Mouse (Mus musculus) Muller cell, postnatal 12 days (primary cell): ENCODE results near the gene Napa.
A peak's percentile ranks its signal among the peaks of the same experiment; 100 is the strongest.

ENCODE experiments used
- DNase-seq: peaks from one replicate; pipeline ENCODE4 v3.0.0-alpha.2; 2015; ENCODE audit errors: inconsistent ontology term

Gene Napa

DNA sequence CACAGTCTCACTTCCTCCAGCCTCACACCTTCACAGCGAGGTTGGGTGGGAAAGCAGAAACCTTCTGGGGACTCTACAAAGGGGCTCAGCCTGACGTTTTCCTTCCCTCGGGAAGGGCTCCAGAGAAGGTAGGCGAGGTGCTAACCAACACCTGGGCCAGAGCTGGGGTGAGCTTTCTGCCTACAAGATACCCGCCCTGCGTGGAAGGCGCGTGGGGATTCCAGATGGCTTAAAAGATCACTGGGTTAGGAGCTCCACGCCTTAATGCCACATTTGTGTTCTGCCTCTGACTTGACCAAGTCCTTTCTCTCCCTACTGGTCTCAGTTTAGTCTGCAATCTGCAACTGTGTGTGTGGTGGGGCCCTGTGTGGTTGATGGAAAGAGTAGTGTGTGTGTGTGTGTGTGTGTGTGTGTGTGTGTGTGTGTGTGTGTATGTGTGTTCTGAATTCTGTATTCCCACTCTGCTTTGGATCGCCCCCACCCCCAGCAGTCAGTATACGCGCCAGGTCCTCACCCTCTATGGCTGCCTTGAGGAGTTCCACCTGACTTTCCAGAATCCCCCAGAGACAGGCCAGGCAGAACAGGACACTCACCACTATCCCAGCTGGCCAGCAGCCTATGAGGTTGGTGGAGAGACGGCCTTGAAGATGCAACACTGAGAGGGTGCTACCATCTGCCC lies 32.8 kb downstream of the Napa start:
- no peak for DNase-seq

DNA sequence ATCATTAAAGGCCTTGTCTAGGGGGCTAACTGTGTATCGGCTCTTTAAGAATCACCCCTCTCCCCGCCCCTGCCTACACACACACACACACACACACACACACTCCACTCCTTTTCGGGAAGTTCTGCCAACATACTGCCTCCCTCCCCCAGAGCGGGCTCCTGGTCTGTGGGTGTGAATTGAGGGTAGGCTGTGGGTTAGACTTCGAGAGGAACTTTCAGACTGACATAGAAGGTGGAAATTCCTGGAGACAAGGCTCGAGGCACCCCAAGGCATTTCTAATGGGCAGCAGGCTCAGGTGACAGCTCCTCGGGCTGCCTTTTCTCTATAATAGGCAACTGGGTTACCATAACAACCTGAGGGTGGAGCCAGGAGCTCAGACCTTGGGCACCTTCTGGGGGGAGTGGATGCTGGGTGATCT lies 33.9 kb downstream of the Napa start:
- peak; percentile 11 for DNase-seq

DNA sequence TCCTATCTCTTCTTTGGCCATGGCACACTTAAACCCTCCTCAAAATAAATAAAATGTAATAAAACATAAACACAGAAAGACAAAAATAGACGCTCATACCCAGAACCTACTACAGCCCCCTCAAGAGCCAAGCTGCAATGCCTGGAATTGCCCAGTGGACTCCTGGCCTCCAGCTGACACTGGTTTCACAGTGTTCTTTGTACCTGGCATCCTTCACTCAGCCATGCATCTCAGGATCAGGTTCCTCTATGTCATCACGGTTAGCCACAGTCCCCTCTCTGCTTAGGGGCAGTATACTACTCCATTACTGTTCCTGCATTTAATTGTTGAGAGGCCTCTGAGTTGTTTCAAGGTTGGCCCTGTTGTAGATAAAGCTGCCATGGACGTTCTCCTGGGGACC lies 34.7 kb downstream of the Napa start:
- no peak for DNase-seq

DNA sequence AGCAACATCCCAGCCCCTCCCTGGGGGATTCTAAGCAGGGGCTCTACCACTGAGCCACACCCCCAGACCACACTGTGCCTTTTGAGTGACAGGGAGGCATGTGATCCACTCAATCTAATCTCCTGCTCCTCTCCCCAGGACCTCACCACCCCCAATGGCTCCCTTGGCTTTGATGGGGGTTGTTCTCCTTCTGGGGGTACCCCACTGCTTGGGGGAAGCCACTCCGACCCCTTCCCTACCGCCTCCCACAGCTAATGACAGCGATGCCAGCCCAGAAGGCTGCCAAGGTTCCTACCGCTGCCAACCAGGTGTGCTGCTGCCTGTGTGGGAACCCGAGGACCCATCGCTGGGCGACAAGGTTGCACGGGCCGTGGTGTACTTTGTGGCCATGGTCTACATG lies 35.4 kb downstream of the Napa start:
- no peak for DNase-seq

DNA sequence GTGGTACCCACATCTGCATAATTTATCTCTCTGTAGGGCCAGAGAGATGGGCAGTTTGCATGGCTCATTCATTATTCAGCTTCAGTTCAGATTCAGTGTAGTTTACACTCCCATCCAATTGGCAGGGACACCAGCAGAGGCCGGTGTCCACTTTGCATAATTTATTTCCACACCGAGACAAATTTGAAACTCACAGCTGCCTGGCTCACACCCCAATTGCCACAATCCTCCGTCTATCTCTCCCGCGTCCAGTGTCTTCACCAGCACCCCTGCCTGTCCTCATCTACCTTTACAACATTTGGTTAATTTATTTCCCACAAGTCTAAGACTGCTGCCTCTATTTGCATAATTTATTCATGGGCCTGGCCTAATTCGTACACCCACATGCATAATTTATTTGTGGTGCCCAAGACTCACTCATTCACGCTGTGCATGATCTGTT lies 36.7 kb downstream of the Napa start:
- DNase-seq, result no peak

DNA sequence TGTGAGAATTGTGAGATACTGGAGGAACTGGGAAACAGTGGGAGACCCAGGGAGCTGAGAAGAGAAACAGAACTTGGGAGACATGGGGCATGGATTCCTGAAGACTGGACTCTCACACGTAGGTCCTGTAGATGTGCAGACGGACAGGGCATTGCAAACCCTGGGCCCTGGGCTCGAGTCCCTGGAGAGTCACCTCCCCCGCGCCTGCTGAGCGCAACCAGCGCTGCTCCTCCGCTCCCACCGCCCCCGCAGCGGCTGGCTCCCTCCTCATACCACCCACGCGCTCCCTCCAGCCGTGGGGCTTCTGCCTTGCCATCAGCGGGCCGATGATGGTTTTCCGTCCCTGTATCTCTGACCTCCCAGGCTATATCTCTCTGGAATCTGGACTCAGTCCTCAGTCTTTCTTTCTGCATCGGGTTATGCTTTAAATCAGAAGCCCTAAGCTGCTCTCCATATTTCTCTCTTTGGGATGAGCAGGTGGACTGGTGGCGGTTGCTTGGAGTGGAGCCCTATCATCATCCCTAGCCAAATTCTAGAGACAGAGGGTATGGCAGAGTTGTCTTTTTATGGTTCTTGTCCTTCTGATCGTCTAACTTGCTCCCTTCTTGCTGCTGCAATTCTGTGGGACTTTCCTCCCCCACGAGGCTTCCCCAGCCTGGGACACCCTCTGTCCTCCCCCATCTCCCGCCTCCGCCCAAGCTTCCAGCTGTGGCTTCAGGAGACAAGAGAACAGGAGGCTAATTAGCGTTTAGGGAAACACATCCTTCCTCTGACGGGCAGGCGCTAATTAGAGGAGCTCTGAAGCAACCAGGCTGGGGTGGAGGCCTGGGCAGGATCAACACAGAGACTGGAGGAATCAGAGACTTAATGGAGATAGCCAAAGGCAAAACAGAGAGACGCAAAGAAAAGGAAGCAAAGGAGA lies 48.5 kb downstream of the Napa start:
- no peak for DNase-seq

DNA sequence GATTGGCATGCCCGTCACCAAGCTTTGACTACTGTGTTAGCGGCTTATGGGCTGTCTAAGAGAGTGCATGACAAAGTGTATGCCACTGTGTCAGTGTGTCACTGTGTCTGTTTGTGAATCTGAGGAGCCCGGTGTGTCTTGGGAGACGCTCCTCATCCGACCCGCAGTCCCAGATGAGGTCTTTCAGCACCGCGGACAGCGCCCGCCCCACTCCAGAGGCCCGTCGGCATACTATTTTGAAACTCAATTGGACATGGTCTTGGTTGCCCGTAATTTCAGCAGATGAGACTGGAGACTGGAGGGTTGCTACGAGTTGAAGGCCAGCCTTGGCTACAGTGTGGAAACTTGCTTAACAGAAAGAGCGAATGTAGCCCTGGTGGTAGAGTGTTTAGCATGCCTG lies 49.4 kb downstream of the Napa start:
- peak; percentile 51 for DNase-seq

DNA sequence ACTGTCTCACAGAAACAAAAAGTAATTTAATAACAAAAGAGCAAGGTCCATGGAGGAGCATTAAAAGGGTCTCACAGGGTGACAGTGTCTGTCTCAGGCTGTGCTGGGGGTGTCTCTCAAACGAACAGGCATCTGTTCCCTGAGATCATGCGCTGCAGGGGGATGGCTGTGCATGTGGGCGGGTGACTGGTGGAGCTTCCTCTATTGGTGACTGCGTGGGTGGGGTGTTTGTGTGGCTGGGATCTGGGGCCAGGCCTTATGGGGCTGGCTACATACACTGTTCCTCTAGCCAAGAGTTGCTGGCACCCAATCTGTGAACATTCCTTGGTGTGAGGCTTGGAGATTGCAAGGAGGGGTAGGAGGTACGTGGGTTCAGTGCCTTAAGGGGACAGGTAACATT lies 51.0 kb downstream of the Napa start:
- no peak for DNase-seq

DNA sequence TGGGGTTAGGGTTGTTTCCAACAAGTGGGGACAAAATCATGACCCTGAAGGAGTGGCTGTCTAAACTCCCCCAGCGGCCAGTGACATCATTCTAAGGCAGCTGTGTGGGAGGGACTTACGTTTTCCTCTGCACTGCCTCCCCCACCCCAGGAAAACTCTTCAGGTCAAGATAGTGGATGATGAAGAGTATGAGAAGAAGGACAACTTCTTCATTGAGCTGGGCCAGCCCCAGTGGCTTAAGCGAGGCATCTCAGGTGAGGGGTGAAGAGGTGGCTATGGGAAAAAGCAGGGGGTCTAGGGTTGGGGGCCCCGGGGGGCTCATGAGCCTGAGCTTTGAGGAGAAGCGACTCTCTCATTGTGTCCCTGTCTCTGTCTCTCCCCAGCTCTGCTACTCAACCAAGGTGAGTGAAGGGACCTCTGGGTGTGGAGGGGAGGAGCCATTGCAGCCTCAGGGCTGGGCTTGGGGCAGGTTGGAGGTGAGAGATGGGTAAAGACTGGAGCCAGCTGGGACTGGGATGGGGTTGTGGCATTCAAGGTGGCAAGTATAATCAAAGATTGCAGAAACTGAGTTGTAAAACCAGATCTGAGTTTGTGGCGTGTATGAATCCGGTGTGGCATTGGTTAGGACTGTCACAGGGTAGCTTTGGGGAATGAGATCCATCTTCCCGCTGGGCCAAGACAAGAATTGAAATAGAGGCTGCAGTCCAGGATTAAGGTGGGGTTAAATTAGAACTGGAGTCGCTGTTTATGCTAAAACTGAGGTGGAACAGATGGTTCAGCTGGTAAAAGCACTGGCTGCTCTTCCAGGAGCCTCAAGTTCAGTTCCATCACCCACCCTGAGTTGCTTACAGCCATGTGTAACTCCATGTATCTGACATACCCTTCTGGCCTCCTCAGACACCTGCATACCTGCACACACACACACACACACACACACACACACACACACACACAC lies 52.2 kb downstream of the Napa start:
- DNase-seq, result no peak

DNA sequence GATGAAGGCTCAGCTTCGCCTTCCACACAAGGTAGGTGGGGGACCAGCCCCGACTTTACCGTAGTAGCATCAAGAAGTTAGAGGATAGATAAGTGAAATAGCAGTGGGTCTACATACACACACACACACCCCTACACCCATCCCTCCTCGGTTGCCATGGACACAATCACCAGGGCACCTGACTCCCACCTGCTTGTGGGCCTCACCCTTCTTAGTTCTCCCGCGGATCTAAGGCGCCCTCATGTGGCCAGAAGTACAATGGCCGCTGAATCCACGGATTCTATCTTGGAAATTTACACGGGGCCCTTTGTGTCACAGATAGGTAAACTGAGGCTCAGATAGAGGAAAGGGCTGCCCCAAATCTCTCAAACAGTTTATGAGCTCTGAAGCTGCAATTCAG lies 55.3 kb downstream of the Napa start:
- DNase-seq, result peak; percentile 27

DNA sequence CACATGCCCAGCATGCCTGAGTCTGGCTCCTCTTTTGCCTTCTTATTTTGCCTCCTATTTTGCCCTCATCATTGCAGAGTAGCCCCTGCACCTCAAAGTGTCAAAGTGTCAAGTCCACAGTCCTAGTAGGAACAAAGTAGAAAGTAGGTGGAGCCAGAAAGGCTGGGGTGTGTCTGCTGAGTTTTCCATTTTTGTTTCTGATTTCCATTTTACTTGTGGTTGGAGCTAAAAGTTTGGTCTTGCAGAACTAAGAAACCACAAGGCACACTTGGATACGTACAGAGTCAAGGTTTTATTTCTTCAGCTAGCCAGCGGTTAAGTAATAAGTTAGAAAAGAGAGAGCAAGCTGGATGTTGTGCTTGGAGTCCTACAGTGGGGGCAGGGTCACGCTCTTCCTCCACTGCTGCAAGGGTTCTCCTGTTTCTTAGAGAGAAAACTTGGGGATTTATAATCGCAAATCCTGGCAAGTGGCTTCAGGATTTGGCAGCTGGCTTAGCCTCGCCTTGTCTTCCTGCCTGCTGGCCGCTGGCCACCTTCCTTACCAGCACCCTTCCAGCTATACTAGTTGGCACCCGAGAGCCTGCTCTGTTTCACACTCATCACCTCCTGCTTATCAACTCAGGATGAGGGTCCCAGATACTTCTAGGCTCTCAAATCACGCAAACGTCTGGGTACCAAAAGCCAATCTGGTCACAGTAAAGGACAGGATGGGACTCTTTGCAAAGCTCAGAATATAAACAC lies 57.0 kb downstream of the Napa start:
- DNase-seq, result no peak

DNA sequence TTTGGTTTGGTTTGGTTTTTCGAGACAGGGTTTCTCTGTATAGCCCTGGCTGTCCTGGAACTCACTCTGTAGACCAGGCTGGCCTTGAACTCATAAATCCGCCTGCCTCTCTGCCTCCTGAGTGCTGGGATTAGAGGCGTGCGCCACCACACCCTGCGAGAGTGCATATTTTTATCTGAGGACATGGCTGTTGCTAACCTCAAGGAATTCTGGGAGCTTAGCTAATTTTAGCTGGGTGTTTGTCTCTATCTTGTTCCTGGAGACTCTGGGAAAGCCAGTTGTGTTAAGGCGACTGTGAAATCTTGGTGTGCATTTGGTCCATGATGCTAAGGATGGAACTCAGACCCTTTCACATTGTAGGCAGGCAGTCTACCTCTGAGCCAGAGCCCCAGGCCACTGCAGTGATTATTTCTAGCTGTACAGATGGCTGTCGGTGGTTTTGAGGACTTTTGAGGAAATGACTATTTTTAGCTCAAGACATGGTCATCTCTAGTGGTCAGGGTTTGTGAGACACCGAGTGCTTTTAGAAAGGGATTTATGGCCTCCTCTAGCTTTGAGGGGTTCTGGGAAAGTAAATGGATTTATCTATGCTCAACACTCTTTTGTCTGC lies 58.0 kb downstream of the Napa start:
- no peak for DNase-seq

DNA sequence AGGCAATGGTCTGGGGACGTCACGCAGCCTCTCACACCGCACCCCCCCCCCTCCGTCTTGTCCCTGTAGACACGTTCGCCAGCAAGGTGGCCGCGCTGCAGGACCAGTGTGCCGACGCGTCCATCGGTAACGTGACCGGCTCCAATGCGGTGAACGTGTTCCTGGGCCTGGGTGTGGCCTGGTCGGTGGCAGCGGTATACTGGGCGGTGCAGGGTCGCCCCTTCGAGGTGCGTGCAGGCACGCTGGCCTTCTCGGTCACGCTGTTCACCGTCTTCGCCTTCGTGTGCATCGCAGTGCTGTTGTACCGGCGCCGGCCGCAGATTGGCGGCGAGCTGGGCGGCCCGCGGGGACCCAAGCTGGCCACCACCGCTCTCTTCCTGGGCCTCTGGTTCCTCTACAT lies 60.5 kb downstream of the Napa start:
- no peak for DNase-seq

DNA sequence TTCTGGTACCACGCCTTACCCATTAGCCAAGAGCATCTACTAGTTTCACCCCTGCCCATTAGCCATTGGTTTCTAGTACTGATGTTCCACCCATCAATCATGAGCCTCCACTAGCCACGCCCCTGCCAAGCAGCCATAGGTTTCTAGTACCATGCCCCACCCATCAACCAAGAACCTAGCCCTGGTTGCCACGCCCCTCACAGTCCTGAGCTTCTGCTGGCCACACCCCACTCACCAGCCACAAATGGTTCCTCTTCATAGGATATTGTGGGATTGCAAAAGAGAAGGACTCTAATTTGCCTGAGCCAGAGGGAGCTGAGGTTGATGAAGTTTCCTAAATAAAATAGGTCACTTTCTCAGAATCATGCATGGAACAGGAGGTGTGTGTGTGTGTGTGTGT lies 62.4 kb downstream of the Napa start:
- DNase-seq, result no peak

DNA sequence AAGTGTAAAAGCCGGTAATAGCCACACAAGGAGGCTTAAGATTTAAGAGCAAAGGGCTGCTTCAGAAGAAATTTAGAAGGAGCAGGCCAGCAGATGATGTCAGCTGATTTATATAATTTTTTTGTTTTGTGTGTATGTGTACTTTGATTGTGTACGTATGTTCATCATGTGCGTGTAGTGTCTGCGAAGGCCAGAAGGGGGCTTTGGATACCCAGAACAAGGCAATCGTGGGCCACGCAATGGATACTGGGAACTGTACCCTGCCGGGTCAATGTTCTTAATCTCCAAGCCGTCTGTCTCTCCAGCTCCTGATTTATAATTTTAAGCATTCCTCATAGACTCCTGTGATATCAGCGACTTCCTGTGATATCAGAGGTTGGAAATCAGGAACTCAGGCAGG lies 63.0 kb downstream of the Napa start:
- DNase-seq, result no peak

DNA sequence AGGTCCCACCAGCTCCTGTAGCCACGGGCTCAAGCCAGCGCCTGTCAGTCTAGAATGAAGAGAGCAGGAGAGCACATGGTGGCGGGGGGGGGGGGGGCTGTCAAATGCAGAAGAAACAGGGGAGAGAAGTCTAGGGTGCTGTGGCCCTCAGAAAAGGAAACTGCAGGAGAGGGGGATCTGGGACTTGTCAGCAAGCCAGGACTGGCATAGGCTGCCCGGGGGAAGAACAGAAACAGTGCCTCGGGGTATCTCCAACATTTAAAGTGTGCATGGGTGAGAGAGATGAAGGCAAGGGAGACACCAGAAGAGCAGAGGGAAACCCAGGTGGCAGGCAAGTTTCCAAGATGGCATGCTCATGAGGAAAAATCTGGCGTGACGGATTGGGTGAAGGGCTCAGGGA lies 63.8 kb downstream of the Napa start:
- no peak for DNase-seq
